Mouse (Mus musculus) cerebellum, adult 9-11 months (tissue): ENCODE results near the gene Ank2.
A peak's percentile ranks its signal among the peaks of the same experiment; 100 is the strongest.
"Not testable (repeated sequence)": the region's sequence is repeated elsewhere in the genome, so short reads cannot be mapped to it uniquely, and the experiment has no call there.

Experiments used
- DNase-seq: peaks from one replicate; pipeline ENCODE4 v3.0.0; 2022

Ank2 gene

GRCm38 (mm10) chr3:127480369-127480768 is 18.8 kb downstream of the Ank2 start:
- DNase-seq, result not testable (repeated sequence)

- no peak for DNase-seq
Observed at GRCm38 (mm10) chr3:127474115-127474514, 25.0 kb downstream of the Ank2 start.

GRCm38 (mm10) chr3:127469164-127469752 is 29.9 kb downstream of the Ank2 start:
- DNase-seq, result no peak

GRCm38 (mm10) chr3:127468569-127468968 is 30.6 kb downstream of the Ank2 start:
- no peak for DNase-seq

- no peak for DNase-seq
Observed at GRCm38 (mm10) chr3:127463816-127464480, 35.2 kb downstream of the Ank2 start.

GRCm38 (mm10) chr3:127463165-127463564 is 36.0 kb downstream of the Ank2 start:
- DNase-seq, result no peak

- DNase-seq, result no peak
Observed at GRCm38 (mm10) chr3:127462413-127462812, 36.7 kb downstream of the Ank2 start.

- no peak for DNase-seq
Observed at GRCm38 (mm10) chr3:127460891-127461437, 38.2 kb downstream of the Ank2 start.

- no peak for DNase-seq
Observed at GRCm38 (mm10) chr3:127459858-127460257, 39.3 kb downstream of the Ank2 start.

GRCm38 (mm10) chr3:127458925-127459324 is 40.2 kb downstream of the Ank2 start:
- DNase-seq, result no peak

GRCm38 (mm10) chr3:127458420-127458798 is 40.7 kb downstream of the Ank2 start:
- DNase-seq, result no peak

- no peak for DNase-seq
Observed at GRCm38 (mm10) chr3:127457761-127458419, 41.3 kb downstream of the Ank2 start.

- DNase-seq, result no peak
Observed at GRCm38 (mm10) chr3:127453738-127454137, 45.4 kb downstream of the Ank2 start.

- DNase-seq, result no peak
Observed at GRCm38 (mm10) chr3:127453254-127453653, 45.9 kb downstream of the Ank2 start.

- DNase-seq, result no peak
Observed at GRCm38 (mm10) chr3:127452233-127452632, 46.9 kb downstream of the Ank2 start.

- DNase-seq, result no peak
Observed at GRCm38 (mm10) chr3:127451741-127452140, 47.4 kb downstream of the Ank2 start.

- DNase-seq, result peak; percentile 10
Observed at GRCm38 (mm10) chr3:127451070-127451469, 48.1 kb downstream of the Ank2 start.

GRCm38 (mm10) chr3:127446173-127446572 is 53.0 kb downstream of the Ank2 start:
- DNase-seq, result peak; percentile 28

GRCm38 (mm10) chr3:127433291-127433690 is 65.9 kb downstream of the Ank2 start:
- no peak for DNase-seq

GRCm38 (mm10) chr3:127429866-127430265 is 69.3 kb downstream of the Ank2 start:
- DNase-seq, result peak; percentile 12

- DNase-seq, result no peak
Observed at GRCm38 (mm10) chr3:127428527-127428926, 70.6 kb downstream of the Ank2 start.

GRCm38 (mm10) chr3:127416950-127417349 is 82.2 kb downstream of the Ank2 start:
- DNase-seq, result no peak

GRCm38 (mm10) chr3:127414438-127414837 is 84.7 kb downstream of the Ank2 start:
- DNase-seq, result no peak
